Mouse (Mus musculus): ENCODE measurements around the gene Gm49403. TPM values are rescaled to one million over a fixed set of nuclear protein-coding genes. Genes with fewer than 3 reads are reported as not detected.
A peak's percentile ranks its signal among the peaks of the same experiment; 100 is the strongest.

Gm49403 gene
- total RNA-seq, 2 experiments from 2014 or later = not detected

GRCm38 (mm10) chr19:8899079-8899478, 15.3 kb downstream of the Gm49403 start:
- no peak for ATAC-seq (replicated peaks; ENCODE audit: low FRiP score, poor library complexity, severe bottlenecking)

GRCm38 (mm10) chr19:8903412-8903811, 19.7 kb downstream of the Gm49403 start:
- ATAC-seq (replicated peaks; ENCODE audit: low FRiP score, poor library complexity, severe bottlenecking) = no peak

DNA sequence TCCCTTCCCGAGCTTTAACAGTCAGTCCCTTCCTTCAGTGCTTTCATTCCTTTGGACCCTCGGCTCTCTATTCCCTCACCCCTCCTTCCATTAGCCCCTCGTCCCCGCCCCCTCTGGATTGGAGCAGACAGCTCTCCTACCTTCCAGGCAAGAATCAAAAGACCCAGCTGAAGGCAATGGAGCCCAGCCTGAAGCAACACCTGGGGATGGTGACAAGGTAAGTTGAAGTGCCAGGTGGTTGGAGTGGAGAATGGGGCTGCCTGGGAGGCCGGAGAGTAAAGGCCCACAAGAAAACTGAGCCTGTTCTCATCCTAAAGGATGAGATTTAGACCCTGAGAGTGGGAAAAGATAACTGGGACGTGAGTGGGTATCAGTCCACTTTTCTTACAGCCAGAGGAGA, 24.8 kb downstream of the Gm49403 start:
- no peak for ATAC-seq (replicated peaks; ENCODE audit: low FRiP score, poor library complexity, severe bottlenecking)

DNA sequence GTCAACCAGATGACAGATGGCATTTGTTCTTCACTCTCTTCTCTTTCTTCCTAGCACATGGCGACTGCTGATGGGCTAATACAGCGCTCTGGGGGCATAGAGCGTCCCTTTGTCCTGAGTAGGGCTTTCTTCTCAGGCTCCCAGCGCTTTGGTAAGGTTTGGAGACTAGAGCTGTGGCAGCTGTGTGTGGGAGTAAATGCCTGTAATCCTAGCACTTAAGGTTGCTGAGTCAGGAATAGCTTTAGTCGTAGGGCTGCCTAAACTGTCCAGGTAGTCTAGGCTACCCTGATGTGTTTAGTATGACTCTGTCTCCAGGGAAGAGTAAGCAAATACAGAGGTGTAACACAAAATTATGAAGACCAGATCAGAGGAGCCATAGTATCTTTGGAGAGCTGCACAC, 28.1 kb downstream of the Gm49403 start:
- ATAC-seq (replicated peaks; ENCODE audit: low FRiP score, poor library complexity, severe bottlenecking) = no peak

- no peak for ATAC-seq (replicated peaks; ENCODE audit: low FRiP score, poor library complexity, severe bottlenecking)
These were observed 30.5 kb downstream of the Gm49403 start for GRCm38 (mm10) chr19:8914212-8914611.

- no peak for ATAC-seq (replicated peaks; ENCODE audit: low FRiP score, poor library complexity, severe bottlenecking)
These were observed 35.3 kb downstream of the Gm49403 start for GRCm38 (mm10) chr19:8919000-8919399.

GRCm38 (mm10) chr19:8919684-8920072, 35.9 kb downstream of the Gm49403 start:
- no peak for ATAC-seq (replicated peaks; ENCODE audit: low FRiP score, poor library complexity, severe bottlenecking)

GRCm38 (mm10) chr19:8920073-8920736, 36.5 kb downstream of the Gm49403 start, which contains the start of gene B3gat3:
B3gat3 (plus strand) TSS chr19:8920374.
- peak; percentile 92 for ATAC-seq (replicated peaks; ENCODE audit: low FRiP score, poor library complexity, severe bottlenecking)

DNA sequence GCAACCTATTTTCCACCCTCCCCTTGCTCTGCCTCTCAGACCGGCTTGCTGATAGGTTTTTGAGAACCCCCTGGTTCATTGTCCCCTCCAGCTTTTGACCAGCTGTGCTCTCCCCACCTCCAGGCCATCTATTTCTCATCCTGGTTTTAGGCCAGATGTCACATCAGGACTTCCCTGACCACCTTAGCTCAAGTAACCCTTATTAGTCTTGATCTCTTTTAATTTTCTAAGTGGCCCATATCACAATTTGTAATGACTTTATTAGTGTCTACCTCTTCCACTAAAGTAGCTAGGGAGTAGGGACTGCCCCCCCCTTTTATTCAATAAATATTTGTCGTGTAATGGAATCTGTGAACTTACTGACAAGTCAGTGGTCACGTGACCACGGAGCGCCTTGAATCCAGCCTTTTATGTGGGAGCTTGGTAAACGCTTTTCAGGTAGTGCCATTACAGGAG, 37.1 kb downstream of the Gm49403 start:
- ATAC-seq (replicated peaks; ENCODE audit: low FRiP score, poor library complexity, severe bottlenecking) = peak; percentile 73

GRCm38 (mm10) chr19:8921741-8922140, 38.0 kb downstream of the Gm49403 start:
- no peak for ATAC-seq (replicated peaks; ENCODE audit: low FRiP score, poor library complexity, severe bottlenecking)

- ATAC-seq (replicated peaks; ENCODE audit: low FRiP score, poor library complexity, severe bottlenecking) = no peak
These were observed 43.0 kb downstream of the Gm49403 start for GRCm38 (mm10) chr19:8926766-8927165.

DNA sequence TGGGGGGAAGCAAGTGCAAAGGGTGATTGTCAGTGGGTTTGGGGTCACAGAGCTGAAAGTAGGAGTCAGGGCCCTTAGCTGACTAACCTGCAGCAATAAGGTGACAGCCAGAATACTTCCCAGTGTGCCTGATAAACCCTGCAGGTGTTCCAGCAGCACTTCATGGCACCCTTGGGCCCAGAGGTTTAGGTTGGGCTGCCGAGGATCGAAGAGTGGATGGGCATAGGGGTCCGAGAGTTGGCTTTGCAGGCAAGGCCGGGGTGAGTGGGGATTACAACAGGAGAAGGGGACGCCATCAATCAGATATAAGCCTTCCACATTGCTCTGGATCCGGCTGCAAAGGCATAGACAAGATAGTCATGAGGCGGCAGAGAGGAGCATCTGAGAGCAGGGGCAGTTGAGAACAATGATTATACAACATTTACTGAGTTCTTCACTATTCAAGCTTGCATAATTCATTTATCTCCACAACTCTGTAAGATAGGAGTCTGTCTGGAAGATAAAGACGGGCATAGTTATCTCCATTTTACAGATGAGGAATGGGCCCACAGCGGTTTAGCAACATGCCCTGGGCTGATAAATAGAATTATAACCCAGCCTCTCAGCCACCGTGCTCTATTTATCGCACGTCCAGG, 44.3 kb downstream of the Gm49403 start:
- no peak for ATAC-seq (replicated peaks; ENCODE audit: low FRiP score, poor library complexity, severe bottlenecking)

DNA sequence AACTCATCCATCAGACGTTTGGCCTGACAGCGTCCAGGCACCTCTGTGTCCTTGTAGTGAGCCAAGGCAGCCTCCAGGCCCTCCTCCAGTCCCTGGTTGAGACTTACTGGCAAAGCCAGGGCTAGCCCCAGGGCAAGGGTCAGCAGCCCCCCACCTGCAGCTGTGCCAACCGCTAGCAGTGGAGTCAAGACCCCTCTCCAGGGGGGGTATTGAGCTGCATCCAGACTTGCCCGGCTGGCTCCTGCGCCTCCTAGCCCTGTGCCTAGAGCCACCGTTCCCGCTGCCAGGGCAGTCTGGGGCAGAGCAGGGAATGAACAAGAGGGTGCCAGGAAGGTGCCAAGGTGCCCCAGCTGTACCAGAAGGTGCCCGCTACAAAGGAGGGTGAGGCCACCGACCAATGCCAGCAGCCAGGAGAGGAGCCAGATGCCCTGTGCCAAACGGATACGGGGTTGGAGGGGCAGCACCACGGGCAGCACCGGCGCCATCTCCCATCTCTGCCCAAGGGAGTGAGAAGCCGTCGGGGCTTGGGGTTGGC, 45.0 kb downstream of the Gm49403 start:
- no peak; the same call in 1 of the 2 replicates for ATAC-seq (replicated peaks; ENCODE audit: low FRiP score, poor library complexity, severe bottlenecking)

DNA sequence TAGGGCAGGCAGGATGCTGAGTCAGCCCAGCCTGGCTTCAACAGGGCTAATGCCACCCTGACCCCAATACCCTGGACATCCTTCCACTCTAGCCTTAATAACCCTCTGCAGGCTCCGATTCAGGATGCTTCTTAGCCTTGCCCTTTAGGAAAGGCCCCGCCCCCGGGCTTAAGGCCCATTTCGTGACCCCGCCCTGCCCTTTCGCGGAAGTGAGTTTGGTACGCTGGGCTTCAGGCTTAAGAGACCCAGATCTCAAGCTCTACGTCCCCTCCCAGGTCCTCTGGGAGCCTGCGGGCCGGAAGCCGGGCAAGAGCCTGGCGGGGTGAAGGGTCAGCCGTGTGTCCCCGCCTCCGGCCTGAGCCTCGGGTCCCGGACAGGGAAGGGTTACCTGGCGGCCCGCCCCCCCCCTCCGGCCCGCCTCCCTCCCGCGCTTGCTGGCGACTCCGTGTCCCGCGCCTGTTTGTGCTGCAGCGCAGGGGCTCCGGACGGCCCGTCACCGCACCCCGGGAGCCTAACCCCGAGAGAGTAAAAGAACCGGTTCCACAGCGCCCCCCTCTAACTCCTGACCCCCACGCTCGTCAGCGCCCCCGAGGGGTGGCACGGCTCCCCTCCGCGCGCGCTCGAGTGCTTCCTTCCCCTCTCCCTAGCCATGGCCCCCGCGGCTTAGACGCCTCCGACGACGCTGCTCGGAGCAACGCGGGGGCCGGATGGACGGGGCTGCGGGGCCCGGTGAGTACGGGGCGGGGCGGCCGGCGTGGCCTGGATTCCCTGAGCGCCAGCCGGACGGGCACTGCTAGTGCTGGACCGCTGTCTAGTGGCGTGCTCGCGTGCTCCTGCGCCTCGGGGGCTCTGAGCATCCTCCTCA, 45.7 kb downstream of the Gm49403 start, which contains the start of the genes Rom1 and Eml3:
TSS of gene Rom1 (minus strand) at position 133 of the 865 bp plus-strand sequence.
TSS of gene Eml3 (plus strand) at position 329 of the 865 bp plus-strand sequence.
- peak; percentile 84 for ATAC-seq (replicated peaks; ENCODE audit: low FRiP score, poor library complexity, severe bottlenecking)

DNA sequence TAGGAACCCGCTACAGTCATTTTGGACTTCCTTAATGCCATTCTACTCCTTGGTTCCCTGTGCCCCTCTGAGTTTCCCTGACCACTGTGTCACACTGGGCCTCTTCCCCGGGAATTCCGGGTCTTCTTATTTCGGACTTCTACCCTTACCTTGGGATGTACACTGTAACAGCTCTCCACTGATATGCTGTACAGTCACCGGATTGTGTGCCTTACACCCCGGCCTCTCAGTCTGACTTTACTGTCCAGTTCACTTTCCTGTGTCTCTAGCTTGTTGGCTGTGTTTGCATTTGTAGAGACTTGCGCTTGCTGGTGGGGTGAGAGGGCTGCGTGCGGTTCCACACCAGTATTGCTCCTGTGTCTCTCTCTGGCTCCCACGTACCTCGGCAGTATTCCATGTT, 46.4 kb downstream of the Gm49403 start:
- no peak for ATAC-seq (replicated peaks; ENCODE audit: low FRiP score, poor library complexity, severe bottlenecking)

DNA sequence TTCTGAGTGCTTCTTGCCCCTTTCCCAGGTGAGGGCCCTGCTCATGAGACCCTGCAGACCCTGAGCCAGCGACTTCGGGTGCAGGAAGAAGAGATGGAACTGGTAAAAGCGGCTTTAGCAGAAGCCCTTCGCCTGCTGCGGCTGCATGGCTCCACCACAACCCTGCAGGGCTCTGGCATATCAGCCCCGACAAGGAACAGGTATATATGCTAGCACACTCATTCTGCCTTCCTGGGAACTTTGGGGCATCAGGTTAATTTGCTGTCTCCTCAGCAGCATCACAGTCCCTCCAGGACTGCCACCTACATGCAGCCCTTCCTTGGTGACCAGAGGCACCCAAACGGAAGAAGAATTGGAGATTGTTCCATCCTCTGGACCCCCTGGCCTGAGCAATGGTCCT, 47.0 kb downstream of the Gm49403 start:
- ATAC-seq (replicated peaks; ENCODE audit: low FRiP score, poor library complexity, severe bottlenecking) = no peak

GRCm38 (mm10) chr19:8936736-8937135, 53.0 kb downstream of the Gm49403 start:
- no peak for ATAC-seq (replicated peaks; ENCODE audit: low FRiP score, poor library complexity, severe bottlenecking)
